In the genomic region with DNA sequence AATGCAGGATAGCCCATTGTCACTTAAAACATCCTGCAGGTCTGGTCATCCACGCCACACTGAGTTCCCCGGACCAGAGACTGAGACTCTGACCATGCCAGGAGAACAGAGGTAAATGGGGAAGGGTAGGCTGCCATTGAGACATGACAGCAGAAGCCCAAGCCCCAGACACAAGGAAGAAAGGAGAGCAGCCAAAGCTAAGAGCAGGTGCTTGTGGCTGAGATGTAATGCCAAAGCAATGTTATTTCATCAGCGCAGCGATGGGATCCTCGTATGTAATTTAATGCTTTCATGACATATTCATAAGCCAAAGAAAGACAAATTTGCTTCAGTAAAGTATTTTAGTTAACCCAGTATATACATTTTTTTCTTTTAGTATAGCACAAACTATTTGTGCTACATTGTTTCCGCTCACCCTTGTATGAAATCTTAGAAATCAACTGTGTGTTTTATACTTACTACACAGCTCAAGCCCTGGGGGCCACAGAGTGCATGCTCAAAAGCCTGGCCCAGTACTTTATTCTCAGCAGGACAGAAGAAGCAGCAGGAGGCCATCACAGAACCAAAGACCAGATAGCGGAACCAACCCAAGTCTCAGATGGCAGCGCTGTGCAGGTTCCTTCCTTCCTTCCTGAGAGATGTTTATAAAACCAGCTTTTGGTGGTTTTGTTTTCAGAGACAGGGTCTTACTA, we compare ENCODE assay signal across 17 mouse cellular contexts.
"Had no signal": no experiment of that assay in that cellular context is flagged by ENCODE, and none has a peak within 500 bp of the region (broad histone marks: within the 10 kb centered on the region; RNA-seq: fewer than 3 reads in every experiment).

No protein-coding gene starts in this region.

- H3K27me3 ChIP-seq: heart, embryonic 12.5 days; hindbrain, embryonic 12.5 days; limb, embryonic 12.5 days; liver, embryonic 12.5 days had no signal

- H3K27ac ChIP-seq: heart, embryonic 10.5 days; hindbrain, embryonic 10.5 days; hindbrain, embryonic 12.5 days; hindbrain, embryonic 14.5 days; layer of hippocampus, adult 2 months; left cerebral cortex, adult 2 months; limb, embryonic 10.5 days; limb, embryonic 12.5 days; liver, embryonic 12.5 days; liver, embryonic 14.5 days had no signal

- DNase-seq: gastrocnemius, postnatal 14 days; heart, adult 18-20 months; kidney, adult 18-20 months; kidney, adult 8-10 months; kidney, postnatal 10 days; kidney, postnatal 4 days had no signal

- H3K4me3 ChIP-seq: heart, embryonic 10.5 days; heart, embryonic 12.5 days; hindbrain, embryonic 10.5 days; hindbrain, embryonic 12.5 days; layer of hippocampus, adult 2 months; left cerebral cortex, adult 2 months; limb, embryonic 10.5 days; limb, embryonic 12.5 days; liver, embryonic 12.5 days had no signal

- H3K4me2 ChIP-seq: heart, embryonic 12.5 days; hindbrain, embryonic 12.5 days; hindbrain, embryonic 14.5 days; limb, embryonic 12.5 days; liver, embryonic 12.5 days had no signal

- H3K36me3 ChIP-seq: hindbrain, embryonic 12.5 days; limb, embryonic 10.5 days; limb, embryonic 12.5 days; liver, embryonic 12.5 days had no signal
